Mouse (Mus musculus) MEL (cell line): ENCODE data around the gene Kdelr3.

Source experiments
- CTCF ChIP-seq, 3 experiments: IDR thresholded peaks in 2 of 3; conservative IDR thresholded peaks in 1 of 3; 2 replicates each; pipeline ENCODE4 v1.5.1; 2011 to 2012; ENCODE audit warnings: low read length in 3 of 3, low read depth in 2 of 3, mild to moderate bottlenecking in 2 of 3, improper control_type of control experiment in 1 of 3, inconsistent platforms in 1 of 3, mixed read lengths in 1 of 3, moderate library complexity in 1 of 3; ENCODE audit not compliant: control insufficient read depth in 1 of 3, insufficient read depth in 1 of 3, poor library complexity in 1 of 3, severe bottlenecking in 1 of 3
- ETS1 ChIP-seq: IDR thresholded peaks from 2 replicates; pipeline ENCODE4 v1.6.1; 2012; ENCODE audit warnings: low read depth, mild to moderate bottlenecking, inconsistent platforms, low read length, improper control_type of control experiment, moderate library complexity
- GATA1 ChIP-seq: IDR thresholded peaks from 2 replicates; pipeline ENCODE4 v1.6.1; 2011; ENCODE audit warnings: low read depth, low read length, improper control_type of control experiment
- MEF2A ChIP-seq: IDR thresholded peaks from 2 replicates; pipeline ENCODE4 v1.6.1; 2014; ENCODE audit warnings: low read depth, mild to moderate bottlenecking, inconsistent platforms, low read length, improper control_type of control experiment; ENCODE audit not compliant: poor library complexity, insufficient replicate concordance, severe bottlenecking; ENCODE audit errors: extremely low read depth
- MYC ChIP-seq: IDR thresholded peaks from 2 replicates; pipeline ENCODE4 v1.6.1; 2011; ENCODE audit warnings: low read depth, mild to moderate bottlenecking, low read length, improper control_type of control experiment, moderate library complexity
- POLR2A ChIP-seq, 2 experiments: IDR thresholded peaks; 2 replicates each; pipeline ENCODE4 v1.6.1; 2011 to 2012; ENCODE audit warnings: low read length in 2 of 2, mild to moderate bottlenecking in 2 of 2, control low read depth in 1 of 2, improper control_type of control experiment in 1 of 2, low read depth in 1 of 2, moderate library complexity in 1 of 2; ENCODE audit not compliant: control insufficient read depth in 1 of 2, insufficient read depth in 1 of 2, poor library complexity in 1 of 2
- USF2 ChIP-seq, 2 experiments: IDR thresholded peaks; 2 replicates each; pipeline ENCODE4 v1.6.1; 2011 to 2012; ENCODE audit warnings: improper control_type of control experiment in 2 of 2, low read length in 2 of 2, borderline replicate concordance in 1 of 2, inconsistent platforms in 1 of 2, low read depth in 1 of 2, mild to moderate bottlenecking in 1 of 2; ENCODE audit not compliant: insufficient read depth in 1 of 2
- ZC3H11A ChIP-seq: IDR thresholded peaks from 2 replicates; pipeline ENCODE4 v1.6.1; 2012; ENCODE audit warnings: low read depth, mild to moderate bottlenecking, inconsistent platforms, low read length, improper control_type of control experiment

GRCm38 (mm10) chr15:79504707-79505452, 11.3 kb upstream of the Kdelr3 start, which contains the start of gene Kcnj4:
- no peak for TF ChIP-seq MYC
- no peak for TF ChIP-seq CTCF (IDR thresholded peaks at IDR 0.05 in 2 of 3, conservative IDR thresholded peaks at IDR 0.05 in 1 of 3; ENCODE audit: control insufficient read depth in 1 of 3, insufficient read depth in 1 of 3, low read depth in 2 of 3, low read length in 3 of 3, poor library complexity in 1 of 3, severe bottlenecking in 1 of 3)
- TF ChIP-seq MEF2A = no peak
- no peak for TF ChIP-seq USF2 (IDR thresholded peaks at IDR 0.05; ENCODE audit: borderline replicate concordance in 1 of 2, insufficient read depth in 1 of 2, low read depth in 1 of 2, low read length in 2 of 2)
- no peak for TF ChIP-seq ZC3H11A
- TF ChIP-seq POLR2A (IDR thresholded peaks at IDR 0.05; ENCODE audit: control insufficient read depth in 1 of 2, insufficient read depth in 1 of 2, low read depth in 1 of 2, low read length in 2 of 2, poor library complexity in 1 of 2) = no peak
- TF ChIP-seq GATA1 = no peak
- TF ChIP-seq ETS1 = no peak
